Mouse (Mus musculus): Measurements from ENCODE around the gene Gm17581.

- TF ChIP-seq POLR2A (IDR thresholded peaks at IDR 0.05; ENCODE audit: insufficient read depth, low read length) = no peak
- no peak for TF ChIP-seq CTCF (IDR thresholded peaks at IDR 0.05; ENCODE audit: low read depth, low read length)
- TF ChIP-seq EP300 (IDR thresholded peaks at IDR 0.05; ENCODE audit: insufficient read depth, low read depth, low read length) = no peak
These were observed 9.8 kb upstream of the Gm17581 start for GRCm38 (mm10) chr2:155745487-155745886.

All from ES-Bruce4 (cell line).